Mouse (Mus musculus) layer of hippocampus, postnatal 14 days (tissue): ENCODE measurements around the gene Akap17b. TPM values are rescaled to one million over a fixed set of nuclear protein-coding genes. Genes with fewer than 3 reads are reported as not detected.

ENCODE experiments used
- DNase-seq, 2 experiments: peaks; one replicate each; pipeline ENCODE4 v3.0.0; 2021 to 2022; ENCODE audit warnings: low spot score in 2 of 2, mixed read lengths in 1 of 2
- total RNA-seq, 2 experiments: library from RNA; stranded (reverse); gene quantifications; 2 replicates each; pipeline ENCODE4 v1.2.3; 2021

The Akap17b gene
- total RNA-seq, 2 experiments from 2014 or later, result 8.8 to 9.4 TPM

- peak; percentile 28 to 49 for DNase-seq
Observed at GRCm38 (mm10) chrX:36587304-36588209, 57.6 kb downstream of the Akap17b start.

- DNase-seq, result no peak
Observed at GRCm38 (mm10) chrX:36586629-36587303, 58.4 kb downstream of the Akap17b start.

- no peak for DNase-seq
Observed at GRCm38 (mm10) chrX:36562079-36562478, 83.1 kb downstream of the Akap17b start.

- peak; percentile 61 to 74 for DNase-seq
Observed at GRCm38 (mm10) chrX:36561650-36562049, 83.5 kb downstream of the Akap17b start.

- no peak for DNase-seq
Observed at GRCm38 (mm10) chrX:36560170-36560569, 85.0 kb downstream of the Akap17b start.

Other genes with a start within 250 kb of the Akap17b start
- not detected for gene Gm6268, start 244.1 kb downstream of the Akap17b start, total RNA-seq
- gene Gm14569, start 153.6 kb downstream of the Akap17b start, total RNA-seq, result 1 to 10 TPM; 4.8 to 5.8 TPM
- gene Pgrmc1, start 47.2 kb downstream of the Akap17b start, total RNA-seq, result 100 to 1,000 TPM; 276 to 278 TPM
- under 1 TPM in 1 of 2 experiments, not detected in 1; 0.30 TPM for gene Slc25a43, start 98.3 kb upstream of the Akap17b start, total RNA-seq
- 100 to 1,000 TPM; 369 to 393 TPM for gene Slc25a5, start 150.3 kb upstream of the Akap17b start, total RNA-seq
- 10 to 100 TPM; 56.5 to 59.6 TPM for gene Ube2a, start 228.5 kb upstream of the Akap17b start, total RNA-seq
- gene C330007P06Rik, start 228.7 kb upstream of the Akap17b start, total RNA-seq, result 10 to 100 TPM; 30.3 to 34.9 TPM